Mouse (Mus musculus): Measurements from ENCODE around the gene Gm1123.
A peak's percentile ranks its signal among the peaks of the same experiment; 100 is the strongest.

The Gm1123 gene

DNA sequence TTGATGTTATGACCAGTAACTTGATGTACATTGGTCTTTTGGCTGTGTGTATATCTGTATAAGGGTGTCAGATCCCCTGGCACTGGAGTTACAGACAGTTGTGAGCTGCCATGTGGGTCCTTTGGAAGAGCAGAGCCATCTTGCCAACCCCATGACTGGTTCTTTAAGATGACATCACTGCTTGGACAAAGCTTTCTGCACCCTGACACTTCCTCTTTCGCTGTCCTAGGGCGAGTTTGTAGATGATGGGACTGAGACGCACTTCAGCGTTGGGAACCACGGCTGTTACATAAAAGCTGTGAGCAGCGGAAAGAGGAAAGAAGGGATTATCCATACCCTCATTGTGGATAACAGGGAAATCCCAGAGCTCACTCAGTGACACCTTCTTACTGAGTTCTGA, 34.2 kb downstream of the Gm1123 start:
- no peak for DNase-seq (ENCODE audit: extremely low read depth, low read depth)

GRCm38 (mm10) chr9:98999881-99000339, 35.6 kb downstream of the Gm1123 start:
- DNase-seq (ENCODE audit: extremely low read depth, low read depth), result peak; percentile 50

GRCm38 (mm10) chr9:98994103-98994502, 41.4 kb downstream of the Gm1123 start:
- no peak for DNase-seq (ENCODE audit: extremely low read depth, low read depth)

GRCm38 (mm10) chr9:98987131-98987530, 48.4 kb downstream of the Gm1123 start:
- DNase-seq (ENCODE audit: extremely low read depth, low read depth), result peak; percentile 11

DNA sequence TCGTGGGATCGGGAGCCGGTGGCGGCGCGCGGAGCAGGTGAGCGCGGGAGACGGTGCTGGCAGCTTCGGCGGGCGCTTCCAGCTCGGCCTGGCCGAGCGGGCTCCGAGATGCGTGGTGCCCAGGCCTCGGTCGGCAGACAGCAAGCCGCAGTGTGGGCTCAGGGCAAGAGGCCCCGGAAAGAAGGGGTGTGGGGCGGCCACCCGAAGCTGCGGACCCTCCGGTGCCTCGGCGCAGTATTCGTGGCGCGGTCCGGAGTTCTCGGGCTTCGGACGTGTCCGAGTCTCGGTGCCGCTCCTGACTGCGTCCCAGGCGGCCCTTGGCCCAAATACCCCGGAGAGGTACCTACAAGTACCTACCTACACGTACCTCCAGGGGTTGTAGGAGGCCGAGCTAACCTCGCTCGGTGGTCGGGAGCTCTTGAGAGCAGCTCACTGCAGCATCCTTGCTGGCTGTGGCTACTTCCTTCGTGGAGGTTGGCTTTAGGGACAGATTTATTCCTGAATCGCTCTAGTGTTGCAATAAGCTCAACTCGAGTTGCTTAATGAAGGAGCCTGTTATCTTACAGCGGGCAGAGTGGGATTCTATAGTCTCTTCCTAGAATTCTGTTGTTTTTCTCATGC, 48.9 kb downstream of the Gm1123 start:
- peak; percentile 29 for DNase-seq (ENCODE audit: extremely low read depth, low read depth)

DNA sequence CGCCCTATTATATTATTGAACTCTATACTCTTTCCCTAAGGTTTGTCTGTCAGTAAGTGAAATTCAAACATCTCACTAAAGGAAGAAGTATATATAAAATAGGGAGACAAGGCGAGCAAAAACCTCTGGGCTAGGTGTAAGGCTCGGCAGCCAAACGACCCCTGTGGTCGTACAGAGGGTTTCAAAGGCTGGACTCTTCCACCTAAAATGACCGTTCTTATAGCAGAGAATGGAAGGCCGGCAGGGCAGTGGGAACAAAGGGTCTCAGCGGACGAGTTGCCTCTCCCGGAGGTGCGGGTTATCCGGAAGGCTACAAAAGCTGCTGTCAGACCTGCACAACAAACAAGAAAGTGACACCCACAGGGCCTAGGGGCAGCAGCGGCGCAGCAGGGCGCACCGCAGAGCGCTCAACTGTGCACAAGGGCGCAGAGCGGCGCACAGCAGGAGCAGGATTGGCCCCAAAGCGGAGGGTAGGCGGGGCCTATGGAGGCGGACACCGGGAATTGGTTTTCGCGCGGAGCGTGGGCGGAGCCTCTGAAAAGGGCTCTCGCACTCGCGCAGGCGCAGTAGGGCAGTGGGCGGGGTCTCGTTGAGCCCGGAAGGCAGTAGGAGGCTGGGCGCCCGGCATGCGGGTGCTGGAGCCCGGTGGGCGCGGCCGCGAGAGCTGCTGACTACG, 49.6 kb downstream of the Gm1123 start, which contains the start of gene Faim:
Faim (plus strand) TSS at position 574 of the 676 bp plus-strand sequence.
- peak; percentile 81 for DNase-seq (ENCODE audit: extremely low read depth, low read depth)

DNA sequence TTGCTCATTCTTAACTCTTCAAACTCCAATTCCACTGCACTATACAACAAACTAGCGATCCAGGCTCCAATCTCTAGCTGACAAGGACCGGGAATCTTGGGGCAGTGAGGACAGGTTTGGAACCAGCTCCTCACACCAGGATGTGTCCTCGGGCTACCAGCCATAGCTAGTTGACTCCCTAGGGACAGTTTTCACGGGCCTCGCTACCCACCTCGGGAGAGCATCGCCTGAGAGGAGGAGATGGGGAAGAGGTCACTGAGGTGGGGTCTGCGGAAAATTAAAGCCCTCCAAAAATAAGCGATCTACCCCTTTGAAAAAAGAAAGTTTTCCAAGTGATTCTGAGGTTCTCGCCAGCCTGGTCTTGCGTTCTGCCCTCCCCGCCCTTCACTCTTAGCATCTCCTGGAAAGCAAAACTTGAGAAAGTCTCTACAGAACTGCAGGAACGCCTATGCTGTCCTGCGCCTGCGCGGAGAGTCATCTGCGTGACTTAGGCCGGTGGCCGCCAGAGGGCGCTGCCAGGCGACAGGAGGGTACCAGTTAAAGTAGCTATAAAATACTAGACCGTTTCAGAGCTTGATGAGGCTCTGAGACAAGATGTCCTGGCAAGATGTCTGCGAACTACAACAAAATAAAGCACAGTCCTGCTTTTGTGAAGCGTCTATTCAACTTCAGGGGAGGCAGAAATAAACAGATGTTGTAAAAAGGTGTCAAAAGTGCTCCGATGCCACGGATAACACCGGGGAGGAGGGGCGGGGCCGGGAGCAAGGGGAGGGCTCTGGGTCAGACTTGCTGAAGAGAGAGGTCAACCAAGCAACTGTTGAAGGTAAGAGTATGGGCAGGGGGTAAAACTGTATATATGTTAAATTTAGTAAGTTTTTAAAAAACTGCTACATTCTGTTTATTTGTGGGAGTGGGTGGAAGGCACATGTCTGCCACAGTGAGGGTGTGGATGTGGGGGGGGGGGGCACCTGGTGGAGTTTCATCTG, 55.8 kb downstream of the Gm1123 start:
- DNase-seq (ENCODE audit: extremely low read depth, low read depth), result peak; percentile 71

GRCm38 (mm10) chr9:98976520-98976919, 59.0 kb downstream of the Gm1123 start:
- no peak for DNase-seq (ENCODE audit: extremely low read depth, low read depth)

- DNase-seq (ENCODE audit: extremely low read depth, low read depth), result no peak
These were observed 59.4 kb downstream of the Gm1123 start for GRCm38 (mm10) chr9:98976081-98976480.

DNA sequence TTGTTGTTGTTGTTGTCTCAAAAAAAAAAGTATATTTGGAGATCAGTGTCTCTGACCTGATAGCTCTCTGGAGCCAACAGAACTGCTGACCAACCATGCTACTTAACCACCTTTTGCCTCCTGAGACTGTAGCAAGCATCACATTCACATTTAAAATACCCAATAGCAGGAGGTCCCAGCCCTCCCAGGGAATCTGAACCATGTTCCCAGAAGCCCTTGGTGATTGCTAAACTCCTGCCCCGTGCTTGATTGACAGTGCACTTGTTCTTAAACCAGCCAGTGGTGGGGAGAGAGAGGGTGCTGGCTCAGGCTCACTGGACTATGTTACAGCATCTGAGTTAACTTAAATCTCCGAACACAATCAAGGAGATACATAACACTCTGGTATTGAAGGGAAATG, 60.6 kb downstream of the Gm1123 start:
- no peak for DNase-seq (ENCODE audit: extremely low read depth, low read depth)

GRCm38 (mm10) chr9:98973561-98973960, 62.0 kb downstream of the Gm1123 start:
- no peak for DNase-seq (ENCODE audit: extremely low read depth, low read depth)

DNA sequence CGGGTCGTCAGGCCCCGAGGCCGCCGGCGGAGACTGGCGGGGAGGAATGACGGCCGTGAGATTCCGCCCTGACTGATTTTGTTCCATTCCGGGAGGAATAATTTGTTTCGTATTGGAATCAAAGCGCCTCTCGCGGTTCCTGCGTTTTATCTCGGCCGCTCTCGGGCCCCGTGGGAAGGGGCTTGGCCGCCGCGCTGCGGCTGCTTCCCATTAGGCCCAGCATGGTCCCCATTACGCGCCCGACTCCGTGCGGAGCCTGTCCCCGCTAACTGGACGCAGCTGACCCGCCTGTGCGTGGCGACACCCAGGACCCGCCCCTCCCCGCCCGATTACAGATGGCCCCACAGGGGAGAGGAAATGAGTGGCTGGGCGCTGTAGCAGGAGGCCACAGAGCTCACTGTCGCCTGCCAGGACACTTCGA, 62.4 kb downstream of the Gm1123 start:
- DNase-seq (ENCODE audit: extremely low read depth, low read depth), result no peak

DNA sequence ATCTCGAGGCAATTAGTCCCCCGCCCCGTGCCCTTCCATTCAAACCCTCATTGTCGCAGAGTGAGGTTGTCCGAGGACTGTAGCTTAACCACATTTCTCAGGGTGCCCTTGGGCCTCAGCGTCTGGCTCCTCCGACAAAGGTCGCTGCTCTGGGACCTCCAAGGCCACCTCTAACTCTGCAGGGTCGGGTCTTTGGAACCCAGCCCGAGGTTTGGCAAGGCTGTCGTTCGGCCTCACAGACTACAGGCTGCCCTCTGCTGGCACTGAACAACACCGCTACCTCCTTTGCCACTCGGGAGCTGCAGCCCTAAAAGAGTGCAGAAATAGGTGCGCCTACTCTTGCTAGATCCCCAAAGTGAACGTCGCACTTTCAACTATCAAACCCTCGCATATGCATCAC, 70.4 kb downstream of the Gm1123 start:
- no peak for DNase-seq (ENCODE audit: extremely low read depth, low read depth)

DNA sequence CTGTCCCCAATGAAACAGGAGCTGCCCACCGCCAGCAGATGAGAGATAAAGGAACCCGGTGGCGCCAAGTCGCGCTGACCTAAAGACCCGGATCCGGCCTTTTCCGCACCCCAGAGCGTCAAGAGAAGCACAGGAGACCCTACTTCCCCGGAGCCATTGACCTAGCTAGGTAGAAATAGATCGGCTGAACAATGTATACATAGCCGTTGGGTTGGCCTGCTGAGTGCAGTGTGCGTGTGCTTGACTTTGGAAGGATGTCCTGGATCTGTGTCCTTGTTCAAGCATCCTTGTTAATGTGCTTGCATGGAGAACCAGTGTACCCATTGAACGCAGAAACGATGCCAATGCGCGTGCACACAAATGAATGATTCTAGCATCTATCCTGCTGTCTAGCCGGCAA, 71.9 kb downstream of the Gm1123 start:
- DNase-seq (ENCODE audit: extremely low read depth, low read depth), result no peak

- DNase-seq (ENCODE audit: extremely low read depth, low read depth), result no peak
These were observed 72.9 kb downstream of the Gm1123 start for GRCm38 (mm10) chr9:98962478-98963142.

DNA sequence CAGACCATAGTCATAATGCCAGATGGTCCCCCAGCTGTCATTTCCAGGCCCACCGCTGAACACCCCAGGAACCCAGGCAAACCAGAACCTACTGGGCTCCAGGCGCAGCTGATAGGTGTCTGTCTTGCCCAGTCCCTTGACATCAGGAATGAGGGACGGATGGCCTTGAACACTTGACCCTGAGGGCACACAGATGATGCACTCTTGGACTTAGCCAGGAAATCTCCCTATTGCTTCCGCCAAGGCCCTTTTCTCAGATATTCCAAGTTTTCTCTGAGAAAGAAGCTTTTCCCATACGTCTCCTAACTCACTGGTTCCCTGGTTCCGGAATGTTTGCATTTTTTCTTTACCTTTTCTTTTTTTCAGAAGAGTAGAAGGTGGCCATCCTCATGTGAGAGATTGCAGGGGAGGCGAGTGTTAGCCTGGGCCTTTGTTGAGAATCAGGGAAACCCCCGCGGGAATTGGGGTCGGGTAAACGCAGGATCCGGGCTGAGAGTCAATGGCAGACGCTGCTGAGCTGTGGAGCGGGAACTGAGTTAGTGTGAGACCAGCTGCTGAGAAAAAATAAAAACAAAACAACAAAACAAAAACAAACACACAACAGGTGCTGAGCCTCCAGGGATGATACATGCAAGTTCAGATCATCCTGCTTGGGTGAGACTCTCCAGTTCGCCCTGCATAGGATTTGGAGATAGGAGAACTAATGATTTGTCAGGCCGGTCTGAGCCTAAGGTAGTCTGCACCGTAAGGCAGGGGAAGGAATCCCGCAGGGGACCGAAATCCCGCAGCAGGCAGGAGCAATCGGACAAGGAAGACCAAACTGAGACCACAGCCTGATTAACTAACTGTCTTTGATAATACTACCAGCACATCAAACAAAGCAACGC, 73.7 kb downstream of the Gm1123 start:
- no peak for DNase-seq (ENCODE audit: extremely low read depth, low read depth)

DNA sequence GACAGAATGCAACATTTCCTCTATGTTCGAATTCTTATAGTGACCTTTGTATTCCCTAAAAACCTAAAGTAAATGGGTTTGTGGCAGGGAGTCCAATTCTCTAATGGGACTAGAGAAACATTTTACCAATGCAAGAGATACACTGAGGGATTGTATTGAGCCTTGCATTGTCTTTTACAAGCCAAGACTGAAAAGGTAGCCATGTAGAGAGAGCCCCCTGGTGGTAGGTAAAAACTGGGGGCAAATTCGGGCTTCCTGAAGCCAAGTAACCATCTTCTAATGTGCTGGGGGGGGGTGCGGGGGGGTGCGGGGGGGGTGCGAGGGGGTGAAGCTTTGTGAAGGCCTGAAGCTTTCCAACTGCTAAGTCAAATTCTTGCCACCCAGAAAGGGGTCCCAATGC, 75.2 kb downstream of the Gm1123 start:
- no peak for DNase-seq (ENCODE audit: extremely low read depth, low read depth)

DNA sequence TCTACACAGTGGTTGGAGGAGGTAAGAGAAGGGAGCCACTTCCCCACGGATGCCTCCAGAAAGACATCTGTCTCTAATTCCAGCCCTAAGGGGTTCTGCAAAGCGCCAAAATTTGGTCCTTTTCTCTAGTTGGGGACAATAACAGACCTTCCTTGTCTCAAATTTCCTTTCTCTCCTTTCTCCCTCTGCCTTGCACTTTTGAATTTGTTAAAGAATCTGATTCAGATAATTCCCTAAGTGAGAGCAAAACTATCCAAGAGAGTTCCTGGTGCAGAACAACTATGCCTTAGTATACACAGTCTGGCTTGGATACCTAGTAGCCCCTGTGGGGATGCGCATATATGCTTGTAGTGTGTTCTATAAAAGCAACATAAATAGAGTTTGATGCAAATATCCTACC, 75.7 kb downstream of the Gm1123 start:
- no peak for DNase-seq (ENCODE audit: extremely low read depth, low read depth)

GRCm38 (mm10) chr9:98958628-98959027, 76.9 kb downstream of the Gm1123 start:
- DNase-seq (ENCODE audit: extremely low read depth, low read depth), result no peak

- DNase-seq (ENCODE audit: extremely low read depth, low read depth), result no peak
These were observed 77.7 kb downstream of the Gm1123 start for GRCm38 (mm10) chr9:98957751-98958351.
